Comparison of ENCODE assay signal across 21 mouse cellular contexts in the genomic region with DNA sequence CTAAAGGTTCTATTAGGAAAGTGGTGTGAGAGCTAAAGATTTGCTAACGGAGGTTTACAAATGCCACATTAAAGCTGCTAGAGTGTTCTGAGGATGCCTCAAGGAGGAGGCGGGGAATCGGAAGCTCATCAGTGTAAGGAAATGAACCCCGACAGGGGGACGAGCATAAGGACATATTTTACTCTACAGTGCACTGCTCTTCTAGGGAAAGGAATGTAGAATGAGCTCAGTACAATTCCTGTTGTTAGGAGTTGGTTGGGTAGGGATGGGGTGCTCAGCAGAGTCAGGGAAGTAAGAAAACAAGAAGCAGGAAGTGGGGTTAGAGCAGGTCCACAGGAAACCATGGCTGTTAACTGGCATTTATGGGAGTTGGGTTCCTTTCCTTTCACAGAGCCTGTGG. TPM values are rescaled to one million over a fixed set of nuclear protein-coding genes. Genes with fewer than 3 reads are reported as not detected.
DNase-seq lines count a peak whose midpoint lies in the region; ATAC-seq and TF ChIP-seq lines count a peak whose summit lies in the region.
"Had no signal": no experiment of that assay in that cellular context is flagged by ENCODE, and none has a peak within 500 bp of the region (broad histone marks: within the 10 kb centered on the region; RNA-seq: fewer than 3 reads in every experiment).

No protein-coding gene starts in this region.

- no peaks in the 10 kb centered on the region for H3K9me3 ChIP-seq in kidney, embryonic 16.5 days (ENCODE audit: low read length)
- H3K9me3 ChIP-seq: heart, embryonic 10.5 days; intestine, embryonic 15.5 days; liver, embryonic 13.5 days; neural tube, embryonic 13.5 days had no signal

- no peaks in the 10 kb centered on the region for H3K4me1 ChIP-seq in kidney, embryonic 16.5 days (ENCODE audit: insufficient read depth, low read length)
- H3K4me1 ChIP-seq in cortical plate, adult 2 months (ENCODE audit: control insufficient read depth, insufficient read depth, low read length), result peaks cover 9% of the 10 kb centered on the region
- H3K4me1 ChIP-seq: forebrain, embryonic 13.5 days; heart, embryonic 10.5 days; hindbrain, embryonic 15.5 days; liver, embryonic 13.5 days; neural tube, embryonic 13.5 days had no signal

- H3K27me3 ChIP-seq in kidney, embryonic 16.5 days (ENCODE audit: insufficient read depth, low read length), result no peaks in the 10 kb centered on the region
- H3K27me3 ChIP-seq: forebrain, embryonic 13.5 days; hindbrain, embryonic 15.5 days; intestine, embryonic 15.5 days; liver, embryonic 13.5 days; megakaryocyte, embryonic 14.5 days; neural tube, embryonic 13.5 days had no signal

- H3K36me3 ChIP-seq in kidney, embryonic 16.5 days (ENCODE audit: insufficient read depth, low read length), result no peaks in the 10 kb centered on the region
- H3K36me3 ChIP-seq: heart, embryonic 10.5 days; hindbrain, embryonic 15.5 days; intestine, embryonic 15.5 days; liver, embryonic 13.5 days; neural tube, embryonic 13.5 days had no signal

- H3K9ac ChIP-seq in kidney, embryonic 16.5 days (replicated peaks; ENCODE audit: low read length), result no peak overlapping the region
- H3K9ac ChIP-seq: forebrain, embryonic 13.5 days; hindbrain, embryonic 15.5 days; intestine, embryonic 15.5 days; liver, embryonic 13.5 days; neural tube, embryonic 13.5 days had no signal

- TF ChIP-seq CTCF in cortical plate, adult 2 months (IDR thresholded peaks at IDR 0.05; ENCODE audit: extremely low read depth, insufficient read depth, low read length), result no peak

- 43% methylated on average over 5 of the region's 5 CpGs for WGBS in kidney, embryonic 16.5 days

- DNase-seq in embryo, embryonic 10.5 days (ENCODE audit: low spot score), result peak; percentile 20
- no peak for DNase-seq in embryo, embryonic 9.5 days (ENCODE audit: extremely low spot score)
- no peak for DNase-seq in kidney, adult 8-10 months
- peak; percentile 26 for DNase-seq in mesoderm, embryonic 11.5 days (ENCODE audit: low read depth, low spot score)
- DNase-seq in urinary bladder, postnatal 25 days (ENCODE audit: low spot score), result no peak
- DNase-seq: adrenal gland, postnatal 36 days; cerebellum, adult 9-10 months; liver, embryonic 13.5 days; lung, adult 2 months; midbrain, embryonic 14.5 days; retina, postnatal 1 day; right cerebral cortex, postnatal 25 days; thymus, postnatal 25 days had no signal

- no peak overlapping the region for H3K4me3 ChIP-seq in kidney, embryonic 16.5 days (ENCODE audit: low read length)
- no peak overlapping the region for H3K4me3 ChIP-seq in cortical plate, adult 2 months (ENCODE audit: insufficient read depth, low read length)
- H3K4me3 ChIP-seq: forebrain, embryonic 13.5 days; heart, embryonic 10.5 days; hindbrain, embryonic 15.5 days; intestine, embryonic 15.5 days; liver, embryonic 13.5 days; megakaryocyte, embryonic 14.5 days; neural tube, embryonic 13.5 days had no signal

- ATAC-seq in kidney, embryonic 16.5 days (ENCODE audit: low FRiP score, low TSS enrichment), result peak; percentile 70; the same call in 1 of the 2 replicates
- ATAC-seq: forebrain, embryonic 13.5 days; intestine, embryonic 15.5 days had no signal

- 0 out of 2 replicates have a peak overlapping the region, but pooled peaks have one; percentile 13 for H3K4me2 ChIP-seq in kidney, embryonic 16.5 days (replicated peaks; ENCODE audit: low read depth, low read length)
- H3K4me2 ChIP-seq: forebrain, embryonic 13.5 days; hindbrain, embryonic 15.5 days; intestine, embryonic 15.5 days; liver, embryonic 13.5 days; neural tube, embryonic 13.5 days had no signal

- H3K27ac ChIP-seq in kidney, embryonic 16.5 days (ENCODE audit: low read length), result peak overlapping the region; percentile 5; the same call in 1 of the 2 replicates
- 0 out of 2 replicates have a peak overlapping the region, but pooled peaks have one; percentile 32 for H3K27ac ChIP-seq in cortical plate, adult 2 months (ENCODE audit: insufficient read depth, low read length)
- H3K27ac ChIP-seq: forebrain, embryonic 13.5 days; heart, embryonic 10.5 days; hindbrain, embryonic 15.5 days; intestine, embryonic 15.5 days; liver, embryonic 13.5 days; neural tube, embryonic 13.5 days had no signal

- no peak for TF ChIP-seq POLR2A in cortical plate, adult 2 months (IDR thresholded peaks at IDR 0.05; ENCODE audit: extremely low read depth, insufficient read depth, low read length)

RNA-seq across cellular contexts. Expression of a gene that starts 54.6 kb away (rescaled TPM):
- 9.9 and 10.5 TPM in 2 replicates for polyA plus RNA-seq in kidney, embryonic 16.5 days (2015; fragmentation: Nextera tagmentation; extraction: Ambion mirVana)
- polyA plus RNA-seq in cortical plate, adult 2 months (2012; rRNA removed), result 20.6 and 22.6 TPM in 2 replicates

Comparison
In these comparisons a context has a peak if more than half of its experiments do, and no peak if none do; other contexts are left out.
1. DNase-seq: peak in embryo, embryonic 10.5 days (single experiment) and mesoderm, embryonic 11.5 days (single experiment); none in embryo, embryonic 9.5 days (single experiment), kidney, adult 8-10 months (0 of 2) and urinary bladder, postnatal 25 days (single experiment).